Mouse (Mus musculus) kidney, embryonic 14.5 days (tissue): ENCODE measurements at regions not wholly inside any gene's neighbourhood (a gene's known extent, or its start where the extent isn't known, plus 50 kb on each side); places are given as distances from the start of the nearest gene placed in this dataset.
A peak's percentile ranks its signal among the peaks of the same experiment; 100 is the strongest.

ENCODE experiments used
- ATAC-seq: fragments of 200-750 bp; cut with Nextera tagmentation; 2 replicates; pipeline ENCODE4 v1.8.0; 2017; ENCODE audit warnings: moderate number of reproducible peaks, mild to moderate bottlenecking, moderate TSS enrichment, moderate library complexity; ENCODE audit not compliant: low FRiP score, low TSS enrichment
- H3K27ac ChIP-seq: fragments of 300-500 bp; sonication (generic); 2 replicates; pipeline ENCODE4 v1.5.1; 2014; ENCODE audit warnings: low read depth, mild to moderate bottlenecking, low read length, moderate library complexity, mixed read lengths
- H3K27me3 ChIP-seq: fragments of 300-500 bp; sonication (generic); 2 replicates; pipeline ENCODE4 v1.6.1; 2014; ENCODE audit warnings: mild to moderate bottlenecking, low read length; ENCODE audit not compliant: control insufficient read depth, insufficient read depth
- H3K36me3 ChIP-seq: fragments of 300-500 bp; sonication (generic); 2 replicates; pipeline ENCODE4 v1.6.1; 2014; ENCODE audit warnings: low read length, mixed read lengths; ENCODE audit not compliant: control insufficient read depth, insufficient read depth
- H3K4me1 ChIP-seq: fragments of 300-500 bp; sonication (generic); 2 replicates; pipeline ENCODE4 v1.6.1; 2014; ENCODE audit warnings: low read length, mixed read lengths; ENCODE audit not compliant: control insufficient read depth, insufficient read depth
- H3K4me2 ChIP-seq: fragments of 300-500 bp; sonication (generic); replicated peaks from 2 replicates; pipeline ENCODE4 v1.6.1; 2014; ENCODE audit warnings: low read depth, mild to moderate bottlenecking, low read length
- H3K4me3 ChIP-seq: fragments of 300-500 bp; sonication (generic); 2 replicates; pipeline ENCODE4 v1.5.1; 2014; ENCODE audit warnings: mild to moderate bottlenecking, low read length
- H3K9ac ChIP-seq: fragments of 300-500 bp; sonication (generic); 2 replicates; pipeline ENCODE4 v1.6.1; 2014; ENCODE audit warnings: low read depth, mild to moderate bottlenecking, low read length, moderate library complexity
- H3K9me3 ChIP-seq: fragments of 300-500 bp; sonication (generic); 2 replicates; pipeline ENCODE4 v1.6.1; 2016; ENCODE audit warnings: low read length; ENCODE audit not compliant: control insufficient read depth
- WGBS: fragments of 180-500 bp; shearing (Covaris S2); extraction: QIAGEN DNeasy Blood & Tissue Kit; methylation state at CpG from one replicate; pipeline ENCODE4 v1.1.7; 2014; 5-methylcytosine and 5-hydroxymethylcytosine counted together

GRCm38 (mm10) chr1:77832174-77832573 is 317.3 kb upstream of the Epha4 start:
- Histone ChIP-seq H3K9ac (no peak overlapping the region), H3K27me3 (no peaks in the 10 kb centered on the region), H3K9me3 (no peaks in the 10 kb centered on the region), H3K4me3 (no peak overlapping the region), H3K27ac (no peak overlapping the region), H3K4me1 (no peaks in the 10 kb centered on the region), H3K4me2 (no peak overlapping the region), H3K36me3 (no peaks in the 10 kb centered on the region)
- WGBS, result 63% methylated on average over 2 of the region's 2 CpGs
- ATAC-seq, result no peak

- 30% methylated on average over 5 of the region's 5 CpGs for WGBS
- peak; percentile 43; the same call in 1 of the 2 replicates for ATAC-seq
- Histone ChIP-seq H3K4me3 (no peak overlapping the region), H3K4me2 (0 out of 2 replicates have a peak overlapping the region, but pooled peaks have one; percentile 0), H3K27me3 (no peaks in the 10 kb centered on the region), H3K9me3 (no peaks in the 10 kb centered on the region), H3K36me3 (no peaks in the 10 kb centered on the region), H3K9ac (no peak overlapping the region), H3K27ac (no peak overlapping the region), H3K4me1 (peaks cover 3% of the 10 kb centered on the region; the same call in 1 of the 2 replicates)
Measured at GRCm38 (mm10) chr1:77824716-77825387, 310.0 kb upstream of the Epha4 start.

GRCm38 (mm10) chr1:77823801-77824687 is 309.2 kb upstream of the Epha4 start:
- H3K4me2 ChIP-seq, result 0 out of 2 replicates have a peak overlapping the region, but pooled peaks have one; percentile 0
- H3K9me3 ChIP-seq, result no peaks in the 10 kb centered on the region
- no peak overlapping the region for H3K4me3 ChIP-seq
- WGBS, result 21% methylated on average over 10 of the region's 10 CpGs
- H3K36me3 ChIP-seq, result no peaks in the 10 kb centered on the region
- H3K27ac ChIP-seq, result no peak overlapping the region; the same call in 1 of the 2 replicates
- H3K4me1 ChIP-seq, result peaks cover 3% of the 10 kb centered on the region; the same call in 1 of the 2 replicates
- ATAC-seq, result peak; percentile 85
- H3K9ac ChIP-seq, result no peak overlapping the region
- H3K27me3 ChIP-seq, result no peaks in the 10 kb centered on the region

DNA sequence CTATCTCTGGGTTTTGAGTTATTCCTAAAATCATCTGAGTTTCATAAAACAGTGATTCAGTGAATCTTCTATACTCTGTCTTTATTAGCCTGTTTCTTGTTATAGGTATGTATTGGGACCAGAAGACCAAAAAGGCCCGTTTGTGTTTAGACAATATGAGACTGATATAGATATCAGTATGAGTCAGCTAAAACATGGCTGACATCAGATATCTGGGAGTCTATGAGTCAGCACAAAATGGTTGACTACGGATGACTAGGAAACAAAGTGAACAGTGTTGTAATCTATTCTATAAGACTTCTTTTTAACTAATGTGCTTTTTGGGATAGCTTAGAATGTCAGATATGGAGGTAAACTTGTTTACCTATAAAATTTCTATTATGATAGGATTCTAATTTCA is 305.2 kb upstream of the Epha4 start:
- H3K9ac ChIP-seq, result no peak overlapping the region
- WGBS, result 78% methylated on average over 2 of the region's 2 CpGs
- no peaks in the 10 kb centered on the region for H3K36me3 ChIP-seq
- H3K27me3 ChIP-seq, result no peaks in the 10 kb centered on the region
- peaks cover 3% of the 10 kb centered on the region; the same call in 1 of the 2 replicates for H3K4me1 ChIP-seq
- no peak overlapping the region for H3K27ac ChIP-seq
- H3K4me2 ChIP-seq, result no peak overlapping the region
- no peak for ATAC-seq
- H3K9me3 ChIP-seq, result no peaks in the 10 kb centered on the region
- no peak overlapping the region for H3K4me3 ChIP-seq

GRCm38 (mm10) chr1:77815451-77815850 is 300.6 kb upstream of the Epha4 start:
- 86% methylated on average over 4 of the region's 4 CpGs for WGBS
- Histone ChIP-seq H3K9ac (no peak overlapping the region), H3K4me2 (no peak overlapping the region), H3K27me3 (no peaks in the 10 kb centered on the region), H3K4me1 (no peaks in the 10 kb centered on the region), H3K36me3 (no peaks in the 10 kb centered on the region), H3K9me3 (no peaks in the 10 kb centered on the region), H3K4me3 (no peak overlapping the region), H3K27ac (no peak overlapping the region)
- ATAC-seq, result no peak

- Histone ChIP-seq H3K27ac (no peak overlapping the region), H3K4me2 (no peak overlapping the region), H3K4me3 (no peak overlapping the region), H3K9me3 (no peaks in the 10 kb centered on the region), H3K27me3 (no peaks in the 10 kb centered on the region), H3K36me3 (no peaks in the 10 kb centered on the region), H3K9ac (no peak overlapping the region), H3K4me1 (no peaks in the 10 kb centered on the region)
- ATAC-seq, result no peak
Measured at GRCm38 (mm10) chr1:77811573-77811972, 296.7 kb upstream of the Epha4 start.

- no peaks in the 10 kb centered on the region for H3K27me3 ChIP-seq
- H3K4me3 ChIP-seq, result no peak overlapping the region
- H3K4me2 ChIP-seq, result no peak overlapping the region
- no peak overlapping the region for H3K27ac ChIP-seq
- H3K9ac ChIP-seq, result no peak overlapping the region
- H3K9me3 ChIP-seq, result no peaks in the 10 kb centered on the region
- WGBS, result 77% methylated on average over 6 of the region's 6 CpGs
- no peaks in the 10 kb centered on the region for H3K36me3 ChIP-seq
- H3K4me1 ChIP-seq, result no peaks in the 10 kb centered on the region
- no peak for ATAC-seq
Measured at GRCm38 (mm10) chr1:77790974-77791373, 276.1 kb upstream of the Epha4 start.

DNA sequence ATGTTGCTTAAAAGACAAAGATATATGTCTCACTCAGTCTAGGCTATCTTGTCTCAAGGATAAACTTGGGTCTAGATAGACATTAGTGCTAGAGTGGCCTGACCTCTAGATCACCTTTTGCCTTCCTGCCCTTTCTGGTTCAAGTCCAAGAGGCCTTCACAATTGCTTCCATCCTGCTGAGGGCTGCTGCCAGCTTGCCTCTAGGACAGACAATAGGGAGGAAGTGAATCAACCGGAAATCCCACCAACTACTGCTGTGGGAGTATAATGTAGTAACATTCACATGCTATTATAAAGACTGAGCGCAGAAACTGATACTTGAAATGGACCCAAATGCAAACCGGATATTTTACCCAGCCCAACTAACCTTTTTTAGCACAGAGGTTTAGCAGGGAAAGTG is 239.4 kb upstream of the Epha4 start:
- H3K4me2 ChIP-seq, result no peak overlapping the region
- ATAC-seq, result no peak
- peaks cover 4% of the 10 kb centered on the region; the same call in 1 of the 2 replicates for H3K9me3 ChIP-seq
- H3K4me3 ChIP-seq, result no peak overlapping the region
- no peak overlapping the region for H3K27ac ChIP-seq
- H3K36me3 ChIP-seq, result no peaks in the 10 kb centered on the region
- no peaks in the 10 kb centered on the region for H3K4me1 ChIP-seq
- 83% methylated on average over 3 of the region's 3 CpGs for WGBS
- H3K9ac ChIP-seq, result no peak overlapping the region
- H3K27me3 ChIP-seq, result no peaks in the 10 kb centered on the region
